Mouse (Mus musculus) lung, embryonic 16.5 days (tissue): ENCODE measurements around the gene Foxp1. TPM values are rescaled to one million over a fixed set of nuclear protein-coding genes. Genes with fewer than 3 reads are reported as not detected.

ENCODE experiments used
- ATAC-seq: fragments of 200-750 bp; cut with Nextera tagmentation; 2 replicates; pipeline ENCODE4 v1.8.0; 2017; ENCODE audit warnings: low read depth, mild to moderate bottlenecking, moderate library complexity
- H3K27ac ChIP-seq: fragments of 300-500 bp; sonication (generic); 2 replicates; pipeline ENCODE4 v1.5.1; 2014; ENCODE audit warnings: mild to moderate bottlenecking, control low read depth, low read length
- H3K27me3 ChIP-seq: fragments of 300-500 bp; sonication (generic); 2 replicates; pipeline ENCODE4 v1.6.1; 2014; ENCODE audit warnings: low read depth, low read length, mixed read lengths; ENCODE audit not compliant: control insufficient read depth, insufficient read depth
- H3K36me3 ChIP-seq: fragments of 300-500 bp; sonication (generic); 2 replicates; pipeline ENCODE4 v1.6.1; 2014; ENCODE audit warnings: low read length; ENCODE audit not compliant: control insufficient read depth, insufficient read depth
- H3K4me1 ChIP-seq: fragments of 300-500 bp; sonication (generic); replicated peaks from 2 replicates; pipeline ENCODE4 v1.6.1; 2014; ENCODE audit warnings: low read length, mixed read lengths; ENCODE audit not compliant: control insufficient read depth, insufficient read depth
- H3K4me2 ChIP-seq: fragments of 300-500 bp; sonication (generic); 2 replicates; pipeline ENCODE4 v1.6.1; 2014; ENCODE audit warnings: low read depth, low read length, control low read depth
- H3K4me3 ChIP-seq: fragments of 300-500 bp; sonication (generic); 2 replicates; pipeline ENCODE4 v1.5.1; 2014; ENCODE audit warnings: mild to moderate bottlenecking, low read length, control low read depth
- H3K9ac ChIP-seq: fragments of 300-500 bp; sonication (generic); 2 replicates; pipeline ENCODE4 v1.6.1; 2014; ENCODE audit warnings: low read length, control low read depth
- H3K9me3 ChIP-seq: fragments of 300-500 bp; sonication (generic); 2 replicates; pipeline ENCODE4 v1.6.1; 2016; ENCODE audit warnings: low read length; ENCODE audit not compliant: control insufficient read depth
- WGBS: fragments of 180-500 bp; shearing (Covaris S2); extraction: QIAGEN DNeasy Blood & Tissue Kit; methylation state at CpG from one replicate; pipeline ENCODE4 v1.1.7; 2014; 5-methylcytosine and 5-hydroxymethylcytosine counted together
- polyA plus RNA-seq: library from polyadenylated mRNA; unstranded; fragments of >200 nt; fragmentation: Nextera tagmentation; extraction: Ambion mirVana; gene quantifications from 2 replicates; pipeline ENCODE4 v1.2.1, GENCODE M21; 2015

The Foxp1 gene
- polyA plus RNA-seq, 1 experiment from 2014 or later, result 116 TPM

- no peak for ATAC-seq
- Histone ChIP-seq H3K9ac (no peak overlapping the region), H3K4me1 (peaks cover 27% of the 10 kb centered on the region), H3K9me3 (peaks cover 4% of the 10 kb centered on the region; the same call in 1 of the 2 replicates), H3K4me2 (no peak overlapping the region), H3K36me3 (peaks cover 20% of the 10 kb centered on the region), H3K27ac (no peak overlapping the region), H3K27me3 (no peaks in the 10 kb centered on the region), H3K4me3 (no peak overlapping the region)
- WGBS, result 56% methylated on average over 10 of the region's 10 CpGs
Observed at GRCm38 (mm10) chr6:99009771-99010170, 512.8 kb downstream of the Foxp1 start.

- Histone ChIP-seq H3K36me3 (peaks cover 16% of the 10 kb centered on the region), H3K27ac (no peak overlapping the region), H3K4me2 (no peak overlapping the region), H3K9me3 (peaks cover 4% of the 10 kb centered on the region; the same call in 1 of the 2 replicates), H3K4me3 (no peak overlapping the region), H3K27me3 (no peaks in the 10 kb centered on the region), H3K9ac (no peak overlapping the region), H3K4me1 (peaks cover 18% of the 10 kb centered on the region)
- no peak for ATAC-seq
- 97% methylated on average over 1 of the region's 1 CpGs for WGBS
Observed at GRCm38 (mm10) chr6:99008565-99008964, 514.0 kb downstream of the Foxp1 start.

GRCm38 (mm10) chr6:99007542-99007941, 515.0 kb downstream of the Foxp1 start:
- Histone ChIP-seq H3K4me1 (peaks cover 9% of the 10 kb centered on the region), H3K4me2 (no peak overlapping the region), H3K27me3 (no peaks in the 10 kb centered on the region), H3K9ac (no peak overlapping the region), H3K9me3 (peaks cover 4% of the 10 kb centered on the region; the same call in 1 of the 2 replicates), H3K36me3 (peaks cover 23% of the 10 kb centered on the region), H3K27ac (no peak overlapping the region), H3K4me3 (no peak overlapping the region)
- no peak; the same call in 1 of the 2 replicates for ATAC-seq
- 60% methylated on average over 6 of the region's 6 CpGs for WGBS

GRCm38 (mm10) chr6:99004255-99004997, 518.1 kb downstream of the Foxp1 start:
- Histone ChIP-seq H3K4me1 (no peaks in the 10 kb centered on the region; the same call in 1 of the 2 replicates), H3K4me2 (no peak overlapping the region), H3K36me3 (peaks cover 28% of the 10 kb centered on the region), H3K9ac (no peak overlapping the region), H3K27me3 (no peaks in the 10 kb centered on the region), H3K9me3 (peaks cover 4% of the 10 kb centered on the region; the same call in 1 of the 2 replicates), H3K4me3 (no peak overlapping the region), H3K27ac (no peak overlapping the region)
- WGBS, result 84% methylated on average over 12 of the region's 12 CpGs
- no peak for ATAC-seq

GRCm38 (mm10) chr6:99003108-99003709, 519.3 kb downstream of the Foxp1 start:
- H3K36me3 ChIP-seq, result peaks cover 19% of the 10 kb centered on the region
- WGBS, result 70% methylated on average over 15 of the region's 15 CpGs
- H3K27me3 ChIP-seq, result no peaks in the 10 kb centered on the region
- peaks cover under 1% of the 10 kb centered on the region; the same call in 1 of the 2 replicates for H3K4me1 ChIP-seq
- no peak overlapping the region for H3K4me3 ChIP-seq
- peak; percentile 72 for ATAC-seq
- H3K4me2 ChIP-seq, result no peak overlapping the region
- H3K27ac ChIP-seq, result no peak overlapping the region
- H3K9ac ChIP-seq, result no peak overlapping the region
- H3K9me3 ChIP-seq, result no peaks in the 10 kb centered on the region; the same call in 1 of the 2 replicates

- H3K9ac ChIP-seq, result no peak overlapping the region
- no peak overlapping the region for H3K4me3 ChIP-seq
- no peak for ATAC-seq
- H3K36me3 ChIP-seq, result peaks cover 14% of the 10 kb centered on the region
- H3K27ac ChIP-seq, result no peak overlapping the region
- H3K4me1 ChIP-seq, result peaks cover 5% of the 10 kb centered on the region; the same call in 1 of the 2 replicates
- no peaks in the 10 kb centered on the region for H3K27me3 ChIP-seq
- WGBS, result 85% methylated on average over 9 of the region's 9 CpGs
- H3K9me3 ChIP-seq, result no peaks in the 10 kb centered on the region
- H3K4me2 ChIP-seq, result no peak overlapping the region
Observed at GRCm38 (mm10) chr6:99001637-99002036, 520.9 kb downstream of the Foxp1 start.

- H3K4me3 ChIP-seq, result no peak overlapping the region
- no peak for ATAC-seq
- H3K27me3 ChIP-seq, result no peaks in the 10 kb centered on the region
- WGBS, result 73% methylated on average over 35 of the region's 35 CpGs
- peaks cover 13% of the 10 kb centered on the region for H3K4me1 ChIP-seq
- no peak overlapping the region for H3K4me2 ChIP-seq
- no peaks in the 10 kb centered on the region for H3K9me3 ChIP-seq
- no peak overlapping the region for H3K9ac ChIP-seq
- peaks cover 14% of the 10 kb centered on the region for H3K36me3 ChIP-seq
- H3K27ac ChIP-seq, result no peak overlapping the region
Observed at GRCm38 (mm10) chr6:98998971-98999932, 523.3 kb downstream of the Foxp1 start.

GRCm38 (mm10) chr6:98997742-98998141, 524.8 kb downstream of the Foxp1 start:
- no peak overlapping the region for H3K4me2 ChIP-seq
- H3K4me1 ChIP-seq, result peaks cover 22% of the 10 kb centered on the region
- H3K9ac ChIP-seq, result no peak overlapping the region
- H3K4me3 ChIP-seq, result no peak overlapping the region
- H3K27me3 ChIP-seq, result no peaks in the 10 kb centered on the region
- H3K27ac ChIP-seq, result no peak overlapping the region; the same call in 1 of the 2 replicates
- 75% methylated on average over 9 of the region's 9 CpGs for WGBS
- peaks cover 9% of the 10 kb centered on the region for H3K36me3 ChIP-seq
- H3K9me3 ChIP-seq, result no peaks in the 10 kb centered on the region
- peak; percentile 41 for ATAC-seq
